In the genomic region with DNA sequence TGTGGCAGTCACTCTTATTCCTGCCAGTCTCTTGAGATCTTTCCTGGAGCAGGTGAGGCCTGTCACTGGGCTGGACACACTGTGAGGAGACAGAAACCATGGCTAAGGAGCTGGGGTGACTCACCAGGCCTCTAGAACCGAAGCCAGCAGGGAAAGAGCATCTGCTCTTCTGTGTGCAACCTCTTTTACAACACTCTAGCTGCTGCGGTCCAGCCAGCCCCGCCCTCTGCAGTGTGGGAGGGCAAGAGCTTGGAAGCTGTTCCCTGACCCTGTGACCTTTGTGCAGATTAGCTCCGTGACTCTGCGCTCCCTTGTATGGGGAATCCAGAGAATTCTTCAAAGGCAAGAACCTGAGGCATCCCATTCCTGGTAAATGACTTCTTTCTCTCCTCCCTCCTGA, we compare ENCODE assay signal across 11 mouse cellular contexts.
DNase-seq lines count a peak whose midpoint lies in the region; ATAC-seq lines count a peak whose summit lies in the region.
"Had no signal": no experiment of that assay in that cellular context is flagged by ENCODE, and none has a peak within 500 bp of the region (broad histone marks: within the 10 kb centered on the region; RNA-seq: fewer than 3 reads in every experiment).

No protein-coding gene starts in this region.

- H3K27me3 ChIP-seq in hindbrain, embryonic 10.5 days (ENCODE audit: insufficient read depth, poor library complexity, severe bottlenecking) = no peaks in the 10 kb centered on the region
- H3K27me3 ChIP-seq in hindbrain, embryonic 11.5 days (ENCODE audit: control insufficient read depth, insufficient read depth, low read length) = no peaks in the 10 kb centered on the region
- H3K27me3 ChIP-seq: embryonic facial prominence, embryonic 12.5 days had no signal

- no peak overlapping the region for H3K9ac ChIP-seq in hindbrain, embryonic 11.5 days (ENCODE audit: low read depth, low read length)
- H3K9ac ChIP-seq: embryonic facial prominence, embryonic 12.5 days had no signal

- DNase-seq in hindbrain, embryonic 10.5 days (ENCODE audit: low spot score) = peak; percentile 55
- DNase-seq in hindbrain, embryonic 11.5 days (ENCODE audit: low spot score) = no peak
- peak; percentile 44 for DNase-seq in ES-CJ7 (ENCODE audit: low read depth, low spot score)
- peak; percentile 82 for DNase-seq in embryo, embryonic 10.5 days (ENCODE audit: low spot score)
- peak; percentile 30 for DNase-seq in kidney, postnatal 14 days
- no peak for DNase-seq in right cerebral cortex, adult 18-20 months
- no peak for DNase-seq in layer of hippocampus, adult 11-12 months (ENCODE audit: low spot score)
- no peak for DNase-seq in frontal cortex, postnatal 25 days (ENCODE audit: low spot score in 2 of 2)
- DNase-seq: right cerebral cortex, postnatal 14 days had no signal

- peak overlapping the region; percentile 64 for H3K27ac ChIP-seq in hindbrain, embryonic 10.5 days
- H3K27ac ChIP-seq in hindbrain, embryonic 11.5 days (ENCODE audit: low read depth, low read length) = no peak overlapping the region
- H3K27ac ChIP-seq: embryonic facial prominence, embryonic 12.5 days; hindbrain, postnatal 0 days had no signal

- H3K36me3 ChIP-seq in hindbrain, embryonic 10.5 days = no peaks in the 10 kb centered on the region
- H3K36me3 ChIP-seq in hindbrain, embryonic 11.5 days (ENCODE audit: control insufficient read depth, insufficient read depth, low read length) = no peaks in the 10 kb centered on the region
- H3K36me3 ChIP-seq: embryonic facial prominence, embryonic 12.5 days had no signal

- WGBS in hindbrain, embryonic 10.5 days = 8% methylated on average over 5 of the region's 5 CpGs
- WGBS in hindbrain, embryonic 11.5 days = 10% methylated on average over 5 of the region's 5 CpGs

- ATAC-seq in hindbrain, embryonic 11.5 days (ENCODE audit: low FRiP score) = no peak
- ATAC-seq: hindbrain, postnatal 0 days had no signal

- no peaks in the 10 kb centered on the region for H3K9me3 ChIP-seq in hindbrain, embryonic 10.5 days
- H3K9me3 ChIP-seq in hindbrain, embryonic 11.5 days (ENCODE audit: control insufficient read depth, low read length) = no peaks in the 10 kb centered on the region
- H3K9me3 ChIP-seq: embryonic facial prominence, embryonic 12.5 days had no signal

- peaks cover 52% of the 10 kb centered on the region for H3K4me1 ChIP-seq in hindbrain, embryonic 10.5 days (replicated peaks)
- H3K4me1 ChIP-seq in hindbrain, embryonic 11.5 days (replicated peaks; ENCODE audit: control insufficient read depth, insufficient read depth, low read length) = no peaks in the 10 kb centered on the region

- H3K4me2 ChIP-seq in hindbrain, embryonic 11.5 days (replicated peaks; ENCODE audit: low read depth, low read length) = no peak overlapping the region
- H3K4me2 ChIP-seq: embryonic facial prominence, embryonic 12.5 days had no signal

- no peak overlapping the region for H3K4me3 ChIP-seq in hindbrain, embryonic 10.5 days
- H3K4me3 ChIP-seq in hindbrain, embryonic 11.5 days (ENCODE audit: low read depth, low read length) = no peak overlapping the region
- H3K4me3 ChIP-seq: embryonic facial prominence, embryonic 12.5 days had no signal

Comparison
In these comparisons a context has a peak if more than half of its experiments do, and no peak if none do; other contexts are left out.
1. DNase-seq: peak in hindbrain, embryonic 10.5 days (single experiment), ES-CJ7 (single experiment), embryo, embryonic 10.5 days (single experiment) and kidney, postnatal 14 days (single experiment); none in hindbrain, embryonic 11.5 days (single experiment), right cerebral cortex, adult 18-20 months (single experiment), layer of hippocampus, adult 11-12 months (single experiment) and frontal cortex, postnatal 25 days (0 of 2).